Mouse (Mus musculus) midbrain, postnatal 0 days (tissue): ENCODE data around the gene Cenpp. TPM values are rescaled to one million over a fixed set of nuclear protein-coding genes. Genes with fewer than 3 reads are reported as not detected.
A peak's percentile ranks its signal among the peaks of the same experiment; 100 is the strongest.

Experiments
- ATAC-seq: fragments of 200-750 bp; cut with Nextera tagmentation; 2 replicates; pipeline ENCODE4 v1.8.0; 2017; ENCODE audit warnings: moderate number of reproducible peaks, mild to moderate bottlenecking, moderate TSS enrichment, moderate library complexity; ENCODE audit not compliant: low FRiP score
- DNase-seq: peaks from one replicate; pipeline ENCODE4 v3.0.0-alpha.2; 2015; ENCODE audit warnings: low spot score
- H3K27ac ChIP-seq: fragments of 300-500 bp; sonication (generic); 2 replicates; pipeline ENCODE4 v1.5.1; 2014; ENCODE audit warnings: low read depth, mild to moderate bottlenecking, low read length, mixed read lengths
- H3K27me3 ChIP-seq: fragments of 300-500 bp; sonication (generic); 2 replicates; pipeline ENCODE4 v1.6.1; 2014; ENCODE audit warnings: low read length, control low read depth, mixed read lengths; ENCODE audit not compliant: insufficient read depth
- H3K36me3 ChIP-seq: fragments of 300-500 bp; sonication (generic); 2 replicates; pipeline ENCODE4 v1.6.1; 2014; ENCODE audit warnings: low read length, control low read depth, mixed read lengths; ENCODE audit not compliant: insufficient read depth
- H3K4me1 ChIP-seq: fragments of 300-500 bp; sonication (generic); 2 replicates; pipeline ENCODE4 v1.6.1; 2014; ENCODE audit warnings: mild to moderate bottlenecking, control low read depth, antibody characterized with exemption, low read length, mixed read lengths; ENCODE audit not compliant: insufficient read depth
- H3K4me2 ChIP-seq: fragments of 300-500 bp; sonication (generic); 2 replicates; pipeline ENCODE4 v1.6.1; 2014; ENCODE audit warnings: low read depth, mild to moderate bottlenecking, low read length, mixed read lengths; ENCODE audit not compliant: poor library complexity, severe bottlenecking
- H3K4me3 ChIP-seq: fragments of 300-500 bp; sonication (generic); 2 replicates; pipeline ENCODE4 v1.5.1; 2014; ENCODE audit warnings: low read depth, mild to moderate bottlenecking, low read length, moderate library complexity
- H3K9ac ChIP-seq: fragments of 300-500 bp; sonication (generic); replicated peaks from 2 replicates; pipeline ENCODE4 v1.6.1; 2014; ENCODE audit warnings: mild to moderate bottlenecking, low read length, moderate library complexity, mixed read lengths; ENCODE audit not compliant: poor library complexity, severe bottlenecking
- H3K9me3 ChIP-seq: fragments of 300-500 bp; sonication (generic); 2 replicates; pipeline ENCODE4 v1.6.1; 2016; ENCODE audit warnings: low read length, control low read depth
- CTCF ChIP-seq: IDR thresholded peaks from 2 replicates; pipeline ENCODE4 v1.5.1; 2016; ENCODE audit warnings: antibody characterized with exemption, mild to moderate bottlenecking
- WGBS: fragments of 180-500 bp; shearing (Covaris S2); extraction: QIAGEN DNeasy Blood & Tissue Kit; methylation state at CpG from one replicate; pipeline ENCODE4 v1.1.7; 2014; 5-methylcytosine and 5-hydroxymethylcytosine counted together
- polyA plus RNA-seq: library from polyadenylated mRNA; unstranded; fragments of >200 nt; fragmentation: Nextera tagmentation; extraction: Ambion mirVana; gene quantifications from 2 replicates; pipeline ENCODE4 v1.2.1, GENCODE M21; 2015
- total RNA-seq: library from RNA; depleted of rRNA; stranded (reverse); fragments of >200 nt; gene quantifications from 2 replicates; pipeline ENCODE4 v1.2.3, GENCODE M21; 2014; rRNA removed

The Cenpp gene
- total and polyA plus RNA-seq, 2 experiments from 2014 or later, result 1.3 to 6.9 TPM

DNA sequence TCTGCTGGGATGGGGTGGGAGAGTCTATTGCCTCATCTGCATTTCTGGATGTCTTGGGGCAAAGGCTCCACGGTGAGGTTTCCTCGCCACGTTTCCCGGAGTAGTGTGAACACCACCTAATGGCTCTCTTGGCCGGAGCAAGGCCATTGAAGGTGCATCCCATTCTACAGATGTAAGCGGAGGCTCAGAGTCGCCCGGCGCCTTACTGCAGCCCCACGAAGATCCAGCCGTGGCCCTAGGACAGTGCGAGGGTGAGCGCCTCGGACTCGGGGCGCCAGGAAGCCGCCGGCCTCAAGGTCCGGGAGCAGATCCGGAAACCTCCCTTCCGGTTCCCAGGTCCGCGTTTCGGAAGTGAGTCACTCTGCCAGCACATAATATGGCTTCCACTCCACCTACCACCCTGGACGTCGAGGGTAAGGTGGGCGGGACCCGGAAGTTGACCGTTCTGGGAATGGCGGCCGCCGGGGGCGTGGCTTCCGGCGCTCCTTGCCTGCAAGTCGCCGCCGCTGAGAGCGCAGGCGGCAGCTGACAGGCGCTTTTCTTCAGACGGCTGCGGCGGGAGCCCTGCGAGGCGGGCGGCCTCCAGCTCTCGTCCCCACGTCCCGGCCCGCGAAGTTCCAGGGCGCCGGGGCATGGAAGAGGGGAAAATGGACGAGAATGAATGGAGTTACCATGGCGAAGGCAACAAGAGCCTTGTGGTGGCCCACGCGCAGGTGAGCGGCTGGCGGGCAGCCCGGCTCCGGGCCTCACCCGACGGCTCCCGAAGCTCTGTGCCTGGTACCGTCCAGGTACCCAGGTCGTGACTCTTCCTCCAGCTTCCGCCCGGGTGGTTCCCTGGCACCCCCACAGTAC lies 231.6 kb downstream of the Cenpp start, which contains the start of gene Ippk:
Ippk (plus strand) TSS at position 496 of the 852 bp plus-strand sequence.
- Histone ChIP-seq H3K27ac (peak within 1 kb of the TSS; percentile 88), H3K36me3 (no peaks in the 10 kb centered on the region), H3K9me3 (no peaks in the 10 kb centered on the region), H3K27me3 (no peaks in the 10 kb centered on the region), H3K4me3 (peak within 1 kb of the TSS; percentile 66), H3K4me1 (peaks cover 13% of the 10 kb centered on the region; the same call in 1 of the 2 replicates), H3K4me2 (peak within 1 kb of the TSS; percentile 75), H3K9ac (peak within 1 kb of the TSS; percentile 75)
- ATAC-seq (peak; percentile 99), DNase-seq (peak; percentile 98)
- WGBS, result under 1% methylated on average over 67 of the region's 69 CpGs
- TF ChIP-seq CTCF, result 0 out of 2 replicates have a peak, but pooled peaks have one; percentile 10

Other genes starting within 250 kb of the Cenpp start
- 11.9 TPM in 2 replicates for gene Ippk, start 231.5 kb downstream of the Cenpp start, total RNA-seq
- 10.4 and 10.9 TPM in 2 replicates for gene Ippk, start 231.5 kb downstream of the Cenpp start, polyA plus RNA-seq
- 0.14 and 0.38 TPM in 2 replicates for gene Tes3-ps, start 159.5 kb downstream of the Cenpp start, total RNA-seq
- gene Tes3-ps, start 159.5 kb downstream of the Cenpp start, polyA plus RNA-seq, result 0.34 and 0.70 TPM in 2 replicates
- gene Ecm2, start 148.0 kb downstream of the Cenpp start, total RNA-seq, result 2.4 and 2.7 TPM in 2 replicates
- 1.3 and 1.4 TPM in 2 replicates for gene Ecm2, start 148.0 kb downstream of the Cenpp start, polyA plus RNA-seq
- 0.71 and 1.6 TPM in 2 replicates for gene Aspn, start 108.3 kb downstream of the Cenpp start, total RNA-seq
- gene Aspn, start 108.3 kb downstream of the Cenpp start, polyA plus RNA-seq, result 0.74 and 0.80 TPM in 2 replicates
- 0.61 and 1.1 TPM in 2 replicates for gene Omd, start 70.3 kb downstream of the Cenpp start, total RNA-seq
- 1.1 and 1.6 TPM in 2 replicates for gene Omd, start 70.3 kb downstream of the Cenpp start, polyA plus RNA-seq
- gene Ogn, start 44.7 kb downstream of the Cenpp start, total RNA-seq, result 19.7 and 20.7 TPM in 2 replicates
- gene Ogn, start 44.7 kb downstream of the Cenpp start, polyA plus RNA-seq, result 13.8 and 15.5 TPM in 2 replicates
- 9.2 and 12.0 TPM in 2 replicates for gene Nol8, start 293 bp upstream of the Cenpp start, total RNA-seq
- 10.8 TPM in 2 replicates for gene Nol8, start 293 bp upstream of the Cenpp start, polyA plus RNA-seq
- gene Iars, start 29.3 kb upstream of the Cenpp start, total RNA-seq, result 30.6 and 33.4 TPM in 2 replicates
- gene Iars, start 29.3 kb upstream of the Cenpp start, polyA plus RNA-seq, result 19.2 and 19.8 TPM in 2 replicates
- gene Gm30302, start 146.2 kb upstream of the Cenpp start, total RNA-seq, result not detected in 2 replicates
- gene Gm30302, start 146.2 kb upstream of the Cenpp start, polyA plus RNA-seq, result not detected in 2 replicates